Mouse (Mus musculus) CH12.LX (cell line): ENCODE data around the gene Nccrp1. TPM values are rescaled to one million over a fixed set of nuclear protein-coding genes. Genes with fewer than 3 reads are reported as not detected.

ENCODE experiments used
- DNase-seq: peaks from one replicate; pipeline ENCODE4 v3.0.0-alpha.2; 2013; ENCODE audit errors: extremely low read depth
- H3K27ac ChIP-seq: 2 replicates; pipeline ENCODE4 v1.5.1; 2012; ENCODE audit warnings: low read depth, mild to moderate bottlenecking, control low read depth, moderate library complexity; ENCODE audit not compliant: insufficient read depth
- H3K27me3 ChIP-seq: replicated peaks from 2 replicates; pipeline ENCODE3; 2012; ENCODE audit warnings: inconsistent platforms
- H3K36me3 ChIP-seq, 2 experiments: replicated peaks in 1 of 2; 2 replicates each; pipeline versions ENCODE3 to v1.6.1; 2012; ENCODE audit warnings: inconsistent platforms in 1 of 2, low read length in 1 of 2, mild to moderate bottlenecking in 1 of 2, mixed read lengths in 1 of 2, moderate library complexity in 1 of 2; ENCODE audit not compliant: control insufficient read depth in 1 of 2, insufficient read depth in 1 of 2
- H3K4me1 ChIP-seq, 2 experiments: 2 replicates each; pipeline ENCODE4 v1.6.1; 2012; ENCODE audit warnings: inconsistent platforms in 1 of 2, moderate library complexity in 1 of 2; ENCODE audit not compliant: insufficient read depth in 2 of 2, control insufficient read depth in 1 of 2
- H3K4me2 ChIP-seq: 2 replicates; pipeline ENCODE4 v1.6.1; 2012; ENCODE audit warnings: low read depth, mild to moderate bottlenecking, control low read depth; ENCODE audit not compliant: poor library complexity, insufficient read depth, severe bottlenecking
- H3K4me3 ChIP-seq, 3 experiments: fragments of 150-350 bp in 1 of 3; sonication (generic) in 1 of 3; replicated peaks in 1 of 3; 2 replicates each; pipeline versions ENCODE3 to v1.5.1; 2011 to 2012; ENCODE audit warnings: low read depth in 2 of 3, low read length in 2 of 3, mild to moderate bottlenecking in 2 of 3, moderate library complexity in 2 of 3, control low read depth in 1 of 3, improper control_type of control experiment in 1 of 3, inconsistent platforms in 1 of 3, mixed read lengths in 1 of 3; ENCODE audit not compliant: poor library complexity in 1 of 3
- H3K79me2 ChIP-seq: replicated peaks from 2 replicates; pipeline ENCODE4 v1.6.1; 2012; ENCODE audit warnings: mild to moderate bottlenecking, moderate library complexity; ENCODE audit not compliant: control insufficient read depth, poor library complexity, insufficient read depth, severe bottlenecking; ENCODE audit errors: extremely low read depth
- H3K9ac ChIP-seq: 2 replicates; pipeline ENCODE4 v1.6.1; 2012; ENCODE audit warnings: low read depth, mild to moderate bottlenecking, control low read depth, moderate library complexity; ENCODE audit not compliant: insufficient read depth
- H3K9me3 ChIP-seq: replicated peaks from 2 replicates; pipeline ENCODE3; 2012; ENCODE audit warnings: low read length, inconsistent platforms, mixed read lengths
- ETS1 ChIP-seq: conservative IDR thresholded peaks from 2 replicates; pipeline ENCODE4 v1.6.1; 2012; ENCODE audit warnings: low read depth, mild to moderate bottlenecking, inconsistent platforms, low read length, improper control_type of control experiment, moderate library complexity
- IRF4 ChIP-seq: IDR thresholded peaks from 2 replicates; pipeline ENCODE4 v1.6.1; 2014; ENCODE audit warnings: low read depth, mild to moderate bottlenecking, inconsistent platforms, low read length, improper control_type of control experiment
- MAFK ChIP-seq: IDR thresholded peaks from 2 replicates; pipeline ENCODE4 v1.6.1; 2011; ENCODE audit warnings: low read length, improper control_type of control experiment; ENCODE audit not compliant: insufficient replicate concordance
- MAX ChIP-seq: IDR thresholded peaks from 2 replicates; pipeline ENCODE4 v1.6.1; 2011; ENCODE audit warnings: low read length, improper control_type of control experiment
- MEF2A ChIP-seq: IDR thresholded peaks from 2 replicates; pipeline ENCODE4 v1.6.1; 2014; ENCODE audit warnings: low read depth, mild to moderate bottlenecking, inconsistent platforms, low read length, improper control_type of control experiment, borderline replicate concordance
- MXI1 ChIP-seq: IDR thresholded peaks from 2 replicates; pipeline ENCODE4 v1.6.1; 2011; ENCODE audit warnings: mild to moderate bottlenecking, low read depth, low read length, improper control_type of control experiment
- MYC ChIP-seq: IDR thresholded peaks from 2 replicates; pipeline ENCODE4 v1.6.1; 2011; ENCODE audit warnings: low read depth, mild to moderate bottlenecking, improper control_type of control experiment, low read length
- NELFE ChIP-seq: IDR thresholded peaks from 2 replicates; pipeline ENCODE4 v1.6.1; 2011; ENCODE audit warnings: low read depth, low read length, improper control_type of control experiment
- NRF1 ChIP-seq: IDR thresholded peaks from 2 replicates; pipeline ENCODE4 v1.6.1; 2014; ENCODE audit warnings: low read depth, mild to moderate bottlenecking, inconsistent platforms, low read length, improper control_type of control experiment, moderate library complexity
- POLR2A ChIP-seq: IDR thresholded peaks from 2 replicates; pipeline ENCODE4 v1.6.1; 2011; ENCODE audit warnings: low read depth, mild to moderate bottlenecking, improper control_type of control experiment, low read length
- RCOR1 ChIP-seq: conservative IDR thresholded peaks from 2 replicates; pipeline ENCODE4 v1.6.1; 2012; ENCODE audit warnings: low read depth, mild to moderate bottlenecking, inconsistent platforms, low read length, improper control_type of control experiment
- SIN3A ChIP-seq: IDR thresholded peaks from 2 replicates; pipeline ENCODE4 v1.6.1; 2012; ENCODE audit warnings: low read length, improper control_type of control experiment, inconsistent platforms
- SMC3 ChIP-seq: IDR thresholded peaks from 2 replicates; pipeline ENCODE4 v1.6.1; 2011; ENCODE audit warnings: low read depth, low read length, improper control_type of control experiment
- TCF12 ChIP-seq: IDR thresholded peaks from 2 replicates; pipeline ENCODE4 v1.6.1; 2014; ENCODE audit warnings: low read depth, mild to moderate bottlenecking, inconsistent platforms, low read length, improper control_type of control experiment
- UBTF ChIP-seq: IDR thresholded peaks from 2 replicates; pipeline ENCODE4 v1.6.1; 2012; ENCODE audit warnings: low read depth, mild to moderate bottlenecking, inconsistent platforms, low read length, improper control_type of control experiment, moderate library complexity
- USF1 ChIP-seq: IDR thresholded peaks from 2 replicates; pipeline ENCODE4 v1.6.1; 2014; ENCODE audit warnings: low read depth, mild to moderate bottlenecking, inconsistent platforms, low read length, improper control_type of control experiment
- USF2 ChIP-seq: conservative IDR thresholded peaks from 2 replicates; pipeline ENCODE4 v1.6.1; 2011; ENCODE audit warnings: low read depth, low read length, improper control_type of control experiment
- ZMIZ1 ChIP-seq: IDR thresholded peaks from 2 replicates; pipeline ENCODE4 v1.6.1; 2012; ENCODE audit warnings: low read depth, mild to moderate bottlenecking, inconsistent platforms, low read length, improper control_type of control experiment
- ZNF384 ChIP-seq: IDR thresholded peaks from 2 replicates; pipeline ENCODE4 v1.6.1; 2012; ENCODE audit warnings: low read depth, low read length, improper control_type of control experiment, inconsistent platforms
- dilution Hi-C: fragments of 300-500 bp; cut with MboI; formaldehyde crosslinking; loops from 2 replicates; pipeline ENCODE4 v1.14.3; 2020; ENCODE audit warnings: low sequenced_read_pairs; ENCODE audit not compliant: extremely low pct_unique_long_range_greater_than_20kb, extremely low pct_ligation_motif_present
- in situ Hi-C: fragments of 300-500 bp; cut with MboI; formaldehyde crosslinking; loops from 3 replicates; pipeline ENCODE4 v1.14.3; 2019; ENCODE audit warnings: low sequenced_read_pairs, low pct_ligation_motif_present, low pct_unique_long_range_greater_than_20kb, mixed read lengths
- polyA plus RNA-seq: library from polyadenylated mRNA; unstranded; fragments of >175 nt; gene quantifications from 2 replicates; pipeline ENCODE4 v1.2.1, GENCODE M21; 2012; ENCODE audit warnings: low read depth; ENCODE audit not compliant: insufficient read length
- total RNA-seq, 2 experiments: library from RNA; depleted of rRNA; stranded (reverse); fragments of 300-350 nt in 1 of 2; fragments of >200 nt in 1 of 2; gene quantifications; 2 replicates each; pipeline ENCODE4 v1.2.3; 2012 to 2014

Gene Nccrp1
- total and polyA plus RNA-seq, 3 experiments, result not detected

DNA sequence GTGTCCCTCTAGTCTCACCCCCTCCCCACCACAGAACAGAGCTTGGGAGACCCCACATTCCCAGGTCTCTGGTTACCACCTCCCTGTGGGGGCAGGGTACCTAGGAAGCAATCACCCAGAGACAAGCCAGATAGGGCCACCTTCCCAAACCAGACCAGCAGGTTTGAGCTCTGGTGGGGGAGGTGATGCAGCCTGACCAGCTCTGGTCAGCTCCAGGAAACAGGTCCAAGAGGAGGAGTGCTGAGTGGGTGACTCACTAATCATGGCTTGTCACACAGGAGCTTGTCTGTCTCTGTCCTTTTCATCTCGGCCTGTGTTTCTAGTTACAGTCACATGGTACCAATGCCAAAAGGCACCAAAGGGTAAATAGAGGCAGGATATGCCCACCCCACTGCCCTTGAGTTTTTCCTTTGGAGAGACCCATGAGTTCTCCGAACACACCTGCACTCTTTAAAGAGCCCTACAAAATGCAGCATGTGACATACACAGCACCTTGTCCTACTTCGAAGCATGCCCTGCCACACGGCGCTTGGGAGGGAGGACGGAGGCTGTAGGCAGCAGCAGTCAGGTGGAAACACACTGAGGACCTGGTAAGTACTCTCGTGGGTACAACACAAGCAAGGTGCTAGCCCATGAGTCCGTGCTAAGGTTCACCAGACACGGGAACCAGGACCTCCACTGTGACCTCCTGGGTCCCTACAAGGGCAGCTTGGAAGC, 30.9 kb upstream of the Nccrp1 start:
- H3K9me3 ChIP-seq, result peaks cover 2% of the 10 kb centered on the region
- no peak overlapping the region for H3K27ac ChIP-seq
- no peaks in the 10 kb centered on the region for H3K79me2 ChIP-seq
- peaks cover 3 to 66% of the 10 kb centered on the region in 2 experiments for H3K36me3 ChIP-seq
- DNase-seq, result no peak
- H3K4me2 ChIP-seq, result no peak overlapping the region
- no peak overlapping the region for H3K4me3 ChIP-seq
- in situ Hi-C loops (no loop called here), dilution Hi-C loops (no loop called here)
- TF ChIP-seq MEF2A (no peak), NRF1 (no peak)
- no peak overlapping the region for H3K9ac ChIP-seq
- H3K4me1 ChIP-seq, result peaks cover 2 to 60% of the 10 kb centered on the region in 2 experiments
- no peaks in the 10 kb centered on the region for H3K27me3 ChIP-seq

DNA sequence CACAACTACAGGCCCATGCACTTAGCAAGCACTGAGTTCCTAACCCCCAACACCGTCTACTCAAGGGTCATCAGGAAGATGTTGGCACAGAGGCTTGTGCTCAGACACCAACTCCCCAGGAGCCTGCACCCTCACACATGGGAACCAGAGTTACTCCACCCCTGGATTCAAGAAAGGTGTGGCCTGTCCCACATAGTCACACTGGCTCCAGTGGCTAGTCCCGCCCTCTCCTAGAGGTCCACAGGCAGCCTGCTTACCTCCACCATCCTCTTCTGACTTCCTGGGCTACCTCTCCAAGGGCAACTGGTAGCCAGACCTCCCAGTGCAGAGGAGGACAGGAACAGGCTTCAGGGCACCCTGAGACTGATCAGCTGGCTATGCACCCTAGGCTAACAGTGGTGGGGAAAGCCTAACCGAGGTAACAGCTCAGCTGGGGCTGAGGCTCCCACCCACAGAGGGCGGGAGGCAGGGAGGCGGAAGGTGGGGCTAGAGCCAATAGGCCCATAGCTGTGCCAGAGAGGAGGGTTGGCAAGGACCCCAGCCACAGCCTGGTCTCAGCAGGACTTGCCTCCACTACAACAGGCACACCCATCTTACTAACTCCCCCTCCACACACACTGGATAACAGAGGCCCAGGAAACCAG, 29.3 kb upstream of the Nccrp1 start:
- Histone ChIP-seq H3K27me3 (no peaks in the 10 kb centered on the region), H3K36me3 (peaks cover 3 to 70% of the 10 kb centered on the region in 2 experiments), H3K27ac (no peak overlapping the region)
- TF ChIP-seq MYC, result no peak
- no peak for TF ChIP-seq POLR2A
- TF ChIP-seq TCF12, result no peak
- no peak for TF ChIP-seq NELFE
- TF ChIP-seq, all 38 proteins: peak for 0
- Histone ChIP-seq H3K4me2 (no peak overlapping the region), H3K9me3 (peaks cover 2% of the 10 kb centered on the region), H3K4me3 (no peak overlapping the region), H3K79me2 (no peaks in the 10 kb centered on the region), H3K9ac (no peak overlapping the region), H3K4me1 (peaks cover 2 to 50% of the 10 kb centered on the region in 2 experiments)
- in situ Hi-C loops, result no loop called here
- dilution Hi-C loops, result no loop called here
- DNase-seq, result no peak

DNA sequence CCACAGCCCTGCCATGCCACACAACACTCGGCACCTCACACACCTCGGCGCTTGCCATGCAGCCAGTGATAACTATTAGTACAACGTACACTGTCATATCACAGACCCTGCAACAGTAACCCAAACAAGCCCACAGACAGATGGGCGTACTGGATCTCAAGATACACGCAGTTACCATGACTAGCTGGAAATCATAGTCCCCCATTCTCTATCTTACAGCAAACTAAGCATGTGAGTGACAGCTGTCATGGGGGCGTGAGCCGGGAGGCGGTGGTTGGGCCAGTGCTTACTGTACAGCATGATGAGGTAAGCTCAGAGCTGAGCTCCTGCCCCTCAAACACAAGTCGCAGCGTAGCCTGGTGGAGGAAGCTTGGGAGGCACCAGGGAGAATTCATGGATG, 28.5 kb upstream of the Nccrp1 start:
- no peaks in the 10 kb centered on the region for H3K79me2 ChIP-seq
- no peak for DNase-seq
- H3K4me1 ChIP-seq, result peaks cover 3 to 52% of the 10 kb centered on the region in 2 experiments
- H3K4me2 ChIP-seq, result no peak overlapping the region
- in situ Hi-C loops, result no loop called here
- H3K9me3 ChIP-seq, result no peaks in the 10 kb centered on the region
- no peak overlapping the region for H3K27ac ChIP-seq
- H3K27me3 ChIP-seq, result no peaks in the 10 kb centered on the region
- dilution Hi-C loops, result no loop called here
- no peak overlapping the region for H3K4me3 ChIP-seq
- H3K36me3 ChIP-seq, result peaks cover 3 to 63% of the 10 kb centered on the region in 2 experiments
- TF ChIP-seq UBTF (no peak), USF2 (no peak), RCOR1 (no peak), IRF4 (no peak), TCF12 (no peak), ETS1 (no peak), SIN3A (no peak), ZNF384 (no peak), MXI1 (no peak), MAFK (no peak), USF1 (no peak), ZMIZ1 (no peak), MEF2A (no peak), MAX (no peak), NELFE (no peak), SMC3 (no peak), POLR2A (no peak)
- no peak overlapping the region for H3K9ac ChIP-seq
